Mouse (Mus musculus) T-helper 1 cell (primary cell): ENCODE measurements around the gene Cdkn2d.
"Not testable (repeated sequence)": the region's sequence is repeated elsewhere in the genome, so short reads cannot be mapped to it uniquely, and the experiment has no call there.

Experiments used
- in situ Hi-C: fragments of 300-600 bp; cut with MboI, MseI; formaldehyde crosslinking; loops from one replicate; pipeline ENCODE4 v1.15.1; 2025; ENCODE audit warnings: high pct_unique_total_duplicates

Gene Cdkn2d

DNA sequence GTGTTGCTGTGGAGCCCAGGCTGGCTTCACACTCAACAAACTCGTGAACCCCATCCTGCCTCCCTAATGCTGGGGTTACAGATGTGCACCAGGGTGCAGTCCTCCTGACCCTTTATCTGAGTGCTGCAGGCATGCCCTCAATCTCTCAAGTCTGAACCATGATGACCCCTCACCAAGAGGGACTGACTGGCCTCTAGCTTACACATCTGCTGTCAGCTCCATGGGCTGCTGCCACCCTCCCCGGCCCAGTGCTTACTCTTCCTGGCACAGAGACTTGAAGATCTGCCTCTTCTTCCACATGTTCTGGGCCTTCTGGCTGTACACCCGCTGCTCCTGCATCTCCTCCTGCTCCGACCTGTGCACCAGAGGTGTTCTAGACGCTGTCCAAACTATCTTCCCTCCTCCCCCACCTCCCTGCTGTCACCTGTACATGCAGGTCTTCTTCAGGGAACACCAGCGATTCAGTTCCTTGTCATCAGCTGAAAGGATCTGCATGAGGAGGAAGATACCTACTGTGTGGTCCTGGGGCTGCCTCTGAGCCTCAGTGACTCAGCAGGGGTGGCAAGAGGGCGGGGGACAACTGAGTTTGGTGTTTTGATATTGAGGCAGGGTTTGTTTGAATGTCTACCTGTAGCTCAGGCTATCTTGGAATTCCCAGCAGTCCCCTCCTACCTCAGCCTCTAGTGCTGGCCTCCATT is 16.0 kb downstream of the Cdkn2d start:
- in situ Hi-C loops, result no loop called here

- in situ Hi-C loops, result no loop called here
Observed at GRCm38 (mm10) chr9:21274336-21274735, 16.9 kb downstream of the Cdkn2d start.

GRCm38 (mm10) chr9:21273520-21274228 is 17.5 kb downstream of the Cdkn2d start:
- in situ Hi-C loops, result no loop called here

GRCm38 (mm10) chr9:21273094-21273493 is 18.1 kb downstream of the Cdkn2d start:
- in situ Hi-C loops, result no loop called here

DNA sequence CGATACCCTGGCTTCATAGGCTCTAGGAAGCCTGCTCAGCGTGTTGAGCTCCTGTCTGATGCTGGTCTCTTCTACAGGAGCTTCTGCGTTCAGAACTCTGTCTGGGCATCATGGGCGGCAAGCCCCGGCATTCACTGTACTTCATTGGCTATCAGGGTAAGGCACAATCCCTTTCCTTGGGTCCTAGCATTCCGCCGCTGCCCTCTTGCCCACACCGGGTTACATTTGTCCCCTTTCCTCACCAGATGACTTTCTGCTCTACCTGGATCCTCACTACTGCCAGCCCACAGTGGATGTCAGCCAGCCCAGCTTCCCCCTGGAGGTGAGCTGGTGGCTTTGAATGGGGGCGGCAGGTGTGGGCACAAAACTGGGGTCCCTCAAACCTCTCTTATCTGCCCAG is 18.8 kb downstream of the Cdkn2d start:
- in situ Hi-C loops, result no loop called here

DNA sequence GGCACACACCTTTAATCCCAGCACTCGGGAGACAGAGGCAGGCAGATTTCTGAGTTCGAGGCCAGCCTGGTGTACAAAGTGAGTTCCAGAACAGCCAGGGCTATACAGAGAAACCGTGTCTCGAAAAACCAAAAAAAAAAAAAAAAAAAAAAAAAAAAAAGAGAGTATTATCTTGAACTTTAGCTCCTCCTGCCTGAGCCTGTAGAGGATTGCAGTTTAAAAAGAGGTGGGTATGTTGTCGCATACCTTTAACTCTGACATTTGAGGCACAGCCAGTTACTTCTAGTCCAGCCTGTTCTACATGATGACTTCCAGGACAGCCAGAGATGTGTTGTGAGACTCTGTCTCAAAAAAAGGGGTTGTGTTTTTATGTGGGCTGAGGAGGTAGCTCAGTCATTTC is 21.6 kb downstream of the Cdkn2d start:
- in situ Hi-C loops, result not testable (repeated sequence)

GRCm38 (mm10) chr9:21268305-21268704 is 22.9 kb downstream of the Cdkn2d start:
- in situ Hi-C loops, result no loop called here

DNA sequence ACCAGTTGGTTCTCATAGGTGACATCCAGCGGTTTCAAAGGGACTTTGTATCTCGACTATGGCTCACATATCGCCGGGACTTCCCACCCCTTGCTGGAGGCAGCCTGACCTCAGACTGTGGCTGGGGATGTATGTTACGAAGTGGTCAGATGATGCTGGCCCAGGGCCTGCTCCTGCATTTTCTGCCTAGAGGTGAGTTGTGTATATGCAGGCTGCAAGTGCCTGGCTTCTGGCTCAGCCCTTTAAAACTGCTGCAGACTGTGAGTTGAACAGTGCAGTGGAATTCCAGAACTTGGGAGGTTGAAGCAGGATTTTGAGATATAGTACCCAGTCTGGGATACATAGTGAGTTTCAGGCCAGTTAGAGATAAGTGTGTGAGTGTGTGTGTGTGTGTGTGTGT is 24.3 kb downstream of the Cdkn2d start:
- in situ Hi-C loops, result no loop called here

DNA sequence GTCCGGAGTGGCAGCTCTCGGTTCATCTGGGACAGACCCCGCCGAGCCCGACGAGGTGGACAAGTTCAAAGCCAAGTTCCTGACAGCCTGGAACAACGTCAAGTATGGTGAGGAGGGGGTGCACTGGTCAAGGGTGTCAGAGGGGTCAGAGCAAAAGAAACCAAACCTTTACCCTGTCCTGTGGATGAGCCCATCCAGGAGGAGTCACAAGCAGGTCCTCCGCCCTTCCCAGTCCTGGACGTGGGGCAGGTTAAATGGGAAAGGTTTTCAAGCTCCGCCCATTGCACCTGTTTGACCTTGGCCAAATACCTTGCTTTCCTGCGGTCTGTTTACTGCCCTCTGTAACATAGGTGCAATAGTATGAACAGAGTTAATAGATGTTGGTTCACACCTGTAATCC is 25.6 kb downstream of the Cdkn2d start:
- in situ Hi-C loops, result no loop called here

DNA sequence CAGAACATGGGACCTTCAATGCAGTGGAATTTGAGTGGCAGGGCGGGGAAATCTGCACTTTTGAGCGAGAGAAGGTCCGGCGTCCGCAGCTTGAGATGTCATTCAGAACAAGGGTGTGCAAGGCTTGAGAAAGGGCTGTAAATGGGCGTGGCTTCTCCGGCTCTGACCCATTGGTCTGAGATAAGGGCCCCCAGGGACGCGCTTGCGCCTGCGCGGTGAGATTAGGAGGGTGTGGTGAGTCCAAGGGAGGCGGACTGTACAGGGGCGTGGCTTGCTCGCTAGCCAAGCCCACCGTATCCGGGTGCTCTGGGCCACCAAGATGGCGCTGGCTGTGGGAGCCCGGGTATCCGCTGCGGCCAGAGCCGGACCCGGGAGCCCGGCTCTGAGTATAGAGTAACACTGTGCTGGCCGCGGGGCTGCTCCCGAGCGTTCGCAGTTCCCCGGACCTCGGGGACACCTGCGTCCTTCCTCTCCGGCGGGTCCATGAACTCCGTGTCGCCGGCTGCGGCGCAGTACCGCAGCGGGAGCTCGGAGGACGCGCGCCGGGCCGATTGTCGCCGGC is 26.1 kb downstream of the Cdkn2d start, which contains the start of gene Atg4d:
Gene Atg4d, plus strand, starts transcription at position 294 of the 562 bp plus-strand sequence.
- in situ Hi-C loops, result no loop called here

- in situ Hi-C loops, result no loop called here
Observed at GRCm38 (mm10) chr9:21264272-21264999, 26.8 kb downstream of the Cdkn2d start.

- in situ Hi-C loops, result no loop called here
Observed at GRCm38 (mm10) chr9:21261831-21262230, 29.4 kb downstream of the Cdkn2d start.

GRCm38 (mm10) chr9:21260491-21261040 is 30.6 kb downstream of the Cdkn2d start:
- in situ Hi-C loops, result no loop called here

DNA sequence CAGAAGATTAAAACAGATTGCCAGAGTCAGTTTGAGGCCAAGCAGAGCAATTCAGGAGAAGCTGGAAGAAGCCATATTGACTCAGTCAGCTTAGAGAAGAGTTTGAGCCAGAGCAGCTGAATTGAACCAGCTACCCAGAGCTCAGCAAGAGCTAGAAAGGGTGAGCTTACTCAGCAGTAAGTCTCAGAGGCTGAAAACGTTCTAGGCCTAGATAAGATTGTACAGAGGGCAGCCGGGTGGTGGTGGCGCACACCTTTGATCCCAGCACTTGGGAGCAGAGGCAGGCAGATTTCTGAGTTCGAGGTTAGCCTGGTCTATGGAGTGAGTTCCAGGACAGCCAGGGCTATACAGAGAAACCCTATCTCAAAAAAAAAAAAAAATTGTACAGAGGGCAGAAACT is 34.9 kb downstream of the Cdkn2d start:
- in situ Hi-C loops, result not testable (repeated sequence)

GRCm38 (mm10) chr9:21254690-21255089 is 36.5 kb downstream of the Cdkn2d start:
- in situ Hi-C loops, result no loop called here

GRCm38 (mm10) chr9:21251116-21251735 is 40.0 kb downstream of the Cdkn2d start:
- in situ Hi-C loops, result no loop called here

GRCm38 (mm10) chr9:21250509-21250908 is 40.7 kb downstream of the Cdkn2d start:
- in situ Hi-C loops, result no loop called here

GRCm38 (mm10) chr9:21249629-21250508 is 41.3 kb downstream of the Cdkn2d start:
- in situ Hi-C loops, result no loop called here

GRCm38 (mm10) chr9:21248326-21248725 is 42.9 kb downstream of the Cdkn2d start, which contains the start of gene S1pr5:
Gene S1pr5, minus strand, starts transcription at chr9:21248443.
- in situ Hi-C loops, result no loop called here

GRCm38 (mm10) chr9:21246342-21246741 is 44.9 kb downstream of the Cdkn2d start:
- in situ Hi-C loops, result no loop called here
